Mouse (Mus musculus) forebrain, embryonic 15.5 days (tissue): ENCODE results near the gene Ano8. TPM values are rescaled to one million over a fixed set of nuclear protein-coding genes. Genes with fewer than 3 reads are reported as not detected.

Experiments
- ATAC-seq: fragments of 200-750 bp; cut with Nextera tagmentation; replicated peaks from 2 replicates; pipeline ENCODE4 v1.8.0; 2017; ENCODE audit warnings: mild to moderate bottlenecking, moderate TSS enrichment, moderate library complexity
- H3K27ac ChIP-seq: fragments of 300-500 bp; sonication (generic); replicated peaks from 2 replicates; pipeline ENCODE4 v1.5.1; 2015; ENCODE audit warnings: mild to moderate bottlenecking, inconsistent platforms
- H3K27me3 ChIP-seq: fragments of 300-500 bp; sonication (generic); 2 replicates; pipeline ENCODE4 v1.6.1; 2015; ENCODE audit warnings: inconsistent platforms
- H3K36me3 ChIP-seq: fragments of 300-500 bp; sonication (generic); 2 replicates; pipeline ENCODE4 v1.6.1; 2015; ENCODE audit warnings: mild to moderate bottlenecking, inconsistent platforms
- H3K4me1 ChIP-seq: fragments of 300-500 bp; sonication (generic); 2 replicates; pipeline ENCODE4 v1.6.1; 2015; ENCODE audit warnings: inconsistent platforms
- H3K4me2 ChIP-seq: fragments of 300-500 bp; sonication (generic); replicated peaks from 2 replicates; pipeline ENCODE4 v1.6.1; 2015; ENCODE audit warnings: mild to moderate bottlenecking, inconsistent platforms
- H3K4me3 ChIP-seq: fragments of 300-500 bp; sonication (generic); 2 replicates; pipeline ENCODE4 v1.5.1; 2015; ENCODE audit warnings: mild to moderate bottlenecking, inconsistent platforms
- H3K9ac ChIP-seq: fragments of 300-500 bp; sonication (generic); replicated peaks from 2 replicates; pipeline ENCODE4 v1.6.1; 2015; ENCODE audit warnings: mild to moderate bottlenecking, inconsistent platforms
- H3K9me3 ChIP-seq: fragments of 300-500 bp; sonication (generic); 2 replicates; pipeline ENCODE4 v1.6.1; 2016; ENCODE audit warnings: inconsistent platforms
- WGBS: fragments of 180-500 bp; shearing (Covaris S2); methylation state at CpG from one replicate; pipeline ENCODE4 v1.1.7; 2015; ENCODE audit warnings: mixed read lengths; 5-methylcytosine and 5-hydroxymethylcytosine counted together
- polyA plus RNA-seq: library from polyadenylated mRNA; unstranded; fragments of >200 nt; fragmentation: Nextera tagmentation; extraction: Ambion mirVana; gene quantifications from 2 replicates; pipeline ENCODE4 v1.2.1, GENCODE M21; 2015

Gene Ano8
- polyA plus RNA-seq, 1 experiment from 2014 or later = 9.8 TPM

DNA sequence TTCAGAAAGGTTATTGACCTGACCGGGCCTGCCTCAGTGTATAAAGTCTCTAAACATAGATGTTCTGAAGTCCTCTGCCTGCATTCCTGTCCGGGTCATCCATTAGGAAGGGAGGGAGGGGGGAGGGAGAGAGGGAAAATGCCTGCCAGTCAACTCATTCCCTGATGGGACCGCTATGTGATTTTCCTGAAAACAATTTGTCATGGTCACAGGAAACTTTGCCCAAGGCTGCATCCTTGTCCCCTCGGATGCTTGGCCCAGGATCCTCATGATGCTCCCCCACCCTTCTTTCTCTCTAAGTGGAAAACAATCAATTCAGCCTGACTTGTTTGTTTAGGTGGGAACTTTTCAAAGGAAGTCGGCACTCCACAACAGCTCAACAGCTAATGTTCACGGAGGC is 31.0 kb upstream of the Ano8 start:
- Histone ChIP-seq H3K27me3 (0 out of 2 replicates have a peak, but pooled peaks cover 4% of the 10 kb centered on the region), H3K27ac (no peak overlapping the region), H3K4me2 (no peak overlapping the region), H3K9me3 (no peaks in the 10 kb centered on the region), H3K4me3 (no peak overlapping the region), H3K9ac (no peak overlapping the region), H3K4me1 (peaks cover 4% of the 10 kb centered on the region; the same call in 1 of the 2 replicates), H3K36me3 (no peaks in the 10 kb centered on the region)
- no peak for ATAC-seq
- WGBS = 46% methylated on average over 6 of the region's 6 CpGs

DNA sequence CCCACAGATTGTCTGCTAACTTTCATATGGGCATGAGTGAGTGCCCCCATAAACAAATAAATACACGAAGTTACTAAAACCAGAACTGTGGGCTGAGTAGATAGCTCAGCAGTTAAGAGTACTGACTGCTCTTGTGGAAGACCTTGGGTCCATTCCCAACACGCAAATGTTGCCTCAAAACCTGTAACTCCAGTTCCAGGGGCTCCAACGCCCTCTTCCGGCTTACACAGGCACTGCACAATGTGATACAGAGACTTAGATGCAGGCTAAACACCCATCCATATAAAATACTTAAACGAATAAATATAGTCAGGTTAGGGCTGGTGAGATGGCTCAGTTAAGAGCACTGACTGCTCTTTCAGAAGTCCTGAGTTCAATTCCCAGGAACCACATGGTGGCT is 29.3 kb upstream of the Ano8 start:
- no peak overlapping the region for H3K27ac ChIP-seq
- no peak overlapping the region for H3K4me2 ChIP-seq
- H3K36me3 ChIP-seq = no peaks in the 10 kb centered on the region
- H3K4me3 ChIP-seq = no peak overlapping the region
- WGBS = 75% methylated on average over 5 of the region's 5 CpGs
- no peaks in the 10 kb centered on the region for H3K4me1 ChIP-seq
- peaks cover 10% of the 10 kb centered on the region; the same call in 1 of the 2 replicates for H3K27me3 ChIP-seq
- ATAC-seq = no peak
- H3K9ac ChIP-seq = no peak overlapping the region
- no peaks in the 10 kb centered on the region for H3K9me3 ChIP-seq

DNA sequence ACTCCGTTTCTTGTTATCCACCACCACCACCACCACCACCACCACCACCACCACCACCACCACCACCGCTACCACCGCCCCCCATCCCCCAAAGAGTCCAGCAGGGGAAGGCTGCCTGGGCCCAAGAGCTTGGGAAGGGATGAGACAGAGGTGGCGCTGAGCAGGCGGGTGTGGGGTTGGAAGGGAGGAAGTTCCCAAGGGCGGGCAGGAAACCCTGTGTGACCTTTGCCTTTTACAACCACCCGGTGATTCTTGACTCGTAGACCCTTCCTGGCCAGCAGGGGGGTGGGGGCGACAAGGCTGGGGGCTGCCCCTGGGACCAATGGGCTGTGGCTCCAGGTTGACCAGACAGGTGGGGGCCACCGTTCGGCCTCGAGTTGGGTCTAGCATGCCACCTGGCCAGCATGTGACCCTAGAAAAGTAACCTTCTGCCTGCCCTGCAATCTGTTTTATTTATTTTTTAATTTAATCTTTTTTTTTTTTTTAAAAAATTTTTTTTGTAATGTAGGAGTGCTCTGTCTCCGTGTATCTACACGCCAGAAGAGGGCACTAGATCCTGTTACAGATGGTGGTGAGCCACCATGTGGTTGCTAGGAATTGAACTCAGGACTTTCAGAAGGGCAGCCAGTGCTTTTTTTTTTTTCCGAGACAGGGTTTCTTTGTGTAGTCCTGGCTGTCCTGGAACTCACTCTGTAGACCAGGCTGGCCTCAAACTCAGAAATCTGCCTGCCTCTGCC is 27.4 kb upstream of the Ano8 start:
- H3K4me2 ChIP-seq = no peak overlapping the region
- H3K27ac ChIP-seq = no peak overlapping the region
- peaks cover under 1% of the 10 kb centered on the region; the same call in 1 of the 2 replicates for H3K4me1 ChIP-seq
- no peak overlapping the region for H3K4me3 ChIP-seq
- 78% methylated on average over 15 of the region's 15 CpGs for whole genome bisulfite sequencing
- H3K36me3 ChIP-seq = no peaks in the 10 kb centered on the region
- no peak overlapping the region for H3K9ac ChIP-seq
- H3K9me3 ChIP-seq = no peaks in the 10 kb centered on the region
- peaks cover 25% of the 10 kb centered on the region for H3K27me3 ChIP-seq
- no peak for ATAC-seq

DNA sequence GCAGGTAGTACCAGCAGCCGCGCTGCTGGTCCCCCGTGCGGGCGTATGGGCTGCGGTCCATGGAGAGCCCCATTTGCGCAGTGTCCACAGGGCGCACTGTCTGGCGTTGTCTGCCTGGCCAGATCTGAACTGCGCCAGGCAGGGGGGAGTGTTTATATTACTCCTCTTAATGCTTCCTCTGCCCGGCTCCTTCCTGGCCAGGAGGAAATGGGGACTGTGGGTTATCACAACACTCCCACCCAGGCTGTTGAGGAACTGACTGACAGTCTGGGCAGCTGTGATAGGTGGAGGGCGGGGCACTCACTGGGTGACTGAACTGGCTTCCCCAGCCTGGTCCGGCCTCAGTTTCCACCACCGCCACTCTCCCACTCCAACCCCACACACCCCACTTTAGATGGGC is 25.9 kb upstream of the Ano8 start, which contains the start of gene Plvap:
Gene Plvap, minus strand, starts transcription at position 109 of the 400 bp plus-strand sequence.
- no peak within 1 kb of the TSS for H3K9ac ChIP-seq
- no peaks in the 10 kb centered on the region for H3K36me3 ChIP-seq
- peaks cover 12% of the 10 kb centered on the region for H3K4me1 ChIP-seq
- ATAC-seq = no peak
- H3K27me3 ChIP-seq = peaks cover 41% of the 10 kb centered on the region
- H3K27ac ChIP-seq = no peak within 1 kb of the TSS
- no peaks in the 10 kb centered on the region for H3K9me3 ChIP-seq
- WGBS = 79% methylated on average over 14 of the region's 14 CpGs
- no peak within 1 kb of the TSS for H3K4me2 ChIP-seq
- H3K4me3 ChIP-seq = no peak within 1 kb of the TSS

DNA sequence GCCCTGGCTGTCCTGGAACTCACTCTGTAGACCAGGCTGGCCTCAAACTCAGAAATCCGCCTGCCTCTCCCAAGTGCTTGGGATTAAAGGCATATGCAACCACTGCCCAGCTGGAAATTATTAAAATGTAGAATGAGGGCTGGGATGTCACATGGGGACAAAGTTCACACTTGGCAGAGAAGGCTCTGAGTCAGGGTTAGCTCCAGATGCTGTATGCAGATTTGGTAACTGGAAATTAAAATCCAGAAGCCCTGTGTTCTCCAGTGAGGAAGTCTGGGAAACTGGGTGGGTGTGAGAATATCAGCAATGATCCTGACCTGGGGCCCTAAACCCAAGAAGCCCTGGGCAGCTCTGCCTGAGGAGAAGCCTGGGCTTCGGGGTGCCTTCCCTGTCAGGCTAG is 23.6 kb upstream of the Ano8 start:
- H3K9me3 ChIP-seq = no peaks in the 10 kb centered on the region

DNA sequence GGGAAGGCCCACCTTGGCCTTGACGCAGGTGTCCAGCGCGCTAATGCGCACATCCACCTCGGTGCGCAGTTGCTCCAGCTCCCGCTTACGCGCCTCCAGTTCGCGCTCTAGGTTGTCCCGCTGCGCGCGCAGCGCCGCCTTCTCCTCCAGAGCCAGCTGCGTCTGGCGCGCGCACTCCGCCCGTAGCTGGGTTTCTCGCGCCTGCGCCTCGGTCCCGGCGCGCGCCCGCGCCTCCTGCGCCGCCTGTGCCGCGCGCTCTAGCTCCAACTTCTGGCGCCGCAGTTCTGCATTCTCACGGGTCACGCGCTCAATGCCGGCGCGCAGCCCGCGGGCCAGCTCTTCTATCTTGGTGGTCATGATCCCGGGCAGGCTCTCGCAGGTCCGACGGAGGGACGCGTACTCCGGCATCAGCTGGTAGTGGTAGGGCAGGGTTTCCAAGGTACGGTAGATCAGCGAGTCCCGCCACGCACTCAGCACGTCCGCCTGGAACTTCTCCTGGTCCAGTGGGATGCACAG is 21.9 kb upstream of the Ano8 start:
- no peak overlapping the region for H3K27ac ChIP-seq
- peaks cover 49% of the 10 kb centered on the region for H3K27me3 ChIP-seq
- peaks cover 12% of the 10 kb centered on the region for H3K4me1 ChIP-seq
- ATAC-seq = peak; percentile 76
- peak overlapping the region; percentile 44 for H3K4me3 ChIP-seq
- whole genome bisulfite sequencing = under 1% methylated on average over 61 of the region's 61 CpGs
- peak overlapping the region; percentile 72 for H3K4me2 ChIP-seq
- peak overlapping the region; percentile 47 for H3K9ac ChIP-seq
- no peaks in the 10 kb centered on the region for H3K9me3 ChIP-seq
- H3K36me3 ChIP-seq = no peaks in the 10 kb centered on the region

More for the DNA sequence above, 23.6 kb upstream of the Ano8 start:
- 63% methylated on average over 2 of the region's 2 CpGs for WGBS
- Histone ChIP-seq H3K4me3 (no peak overlapping the region), H3K27ac (no peak overlapping the region), H3K4me1 (peaks cover 12% of the 10 kb centered on the region), H3K27me3 (peaks cover 49% of the 10 kb centered on the region), H3K9ac (no peak overlapping the region), H3K4me2 (no peak overlapping the region), H3K36me3 (no peaks in the 10 kb centered on the region)
- ATAC-seq = no peak

DNA sequence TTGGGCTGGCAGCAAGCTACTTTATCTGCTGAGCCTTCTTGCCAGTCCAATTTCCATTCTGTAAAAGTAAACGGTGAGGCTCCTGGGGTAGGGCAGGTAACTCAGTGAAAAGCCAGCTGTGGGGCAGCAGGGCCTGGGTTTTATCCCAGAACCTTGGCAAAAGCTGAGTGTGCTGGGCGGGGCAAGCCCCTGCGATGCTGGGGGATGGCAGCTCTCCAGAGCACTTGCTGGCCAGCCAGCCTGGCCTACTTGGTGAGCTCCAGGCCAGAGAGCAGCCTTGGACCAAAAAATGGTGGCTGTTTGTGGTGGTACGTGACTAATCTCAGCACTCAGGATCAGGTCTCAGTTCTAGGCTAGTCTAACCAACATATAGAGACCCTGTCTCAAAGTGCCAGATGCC is 20.2 kb upstream of the Ano8 start:
- no peak overlapping the region for H3K4me3 ChIP-seq
- peaks cover 12% of the 10 kb centered on the region for H3K4me1 ChIP-seq
- peaks cover 44% of the 10 kb centered on the region for H3K27me3 ChIP-seq
- 83% methylated on average over 4 of the region's 4 CpGs for WGBS
- no peak overlapping the region for H3K27ac ChIP-seq
- no peaks in the 10 kb centered on the region for H3K36me3 ChIP-seq
- H3K9me3 ChIP-seq = no peaks in the 10 kb centered on the region
- H3K9ac ChIP-seq = no peak overlapping the region
- ATAC-seq = no peak
- no peak overlapping the region for H3K4me2 ChIP-seq

DNA sequence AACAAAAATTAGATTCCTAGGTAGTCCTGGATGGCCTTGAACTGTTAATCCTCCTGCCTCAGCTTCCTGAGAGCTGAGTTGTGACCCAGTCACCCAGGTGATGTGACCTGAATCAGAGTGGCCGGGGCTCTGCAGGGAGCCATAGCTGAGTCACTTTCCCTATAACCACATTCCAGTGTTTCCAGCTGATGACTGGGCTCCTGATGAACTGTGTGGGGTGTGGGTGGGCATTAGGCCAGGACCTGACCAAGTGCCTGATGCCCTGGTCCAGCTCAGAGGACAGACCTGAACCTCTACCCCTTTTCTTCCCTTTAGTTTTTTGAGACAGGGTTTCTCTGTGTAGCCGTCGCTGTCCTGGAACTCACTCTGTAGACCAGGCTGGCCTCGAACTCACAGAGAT is 19.6 kb upstream of the Ano8 start:
- WGBS = 93% methylated on average over 4 of the region's 4 CpGs
- Histone ChIP-seq H3K27me3 (peaks cover 42% of the 10 kb centered on the region), H3K27ac (no peak overlapping the region), H3K4me3 (no peak overlapping the region), H3K4me2 (no peak overlapping the region), H3K36me3 (no peaks in the 10 kb centered on the region), H3K9ac (no peak overlapping the region), H3K9me3 (no peaks in the 10 kb centered on the region), H3K4me1 (peaks cover 12% of the 10 kb centered on the region)
- ATAC-seq = no peak

DNA sequence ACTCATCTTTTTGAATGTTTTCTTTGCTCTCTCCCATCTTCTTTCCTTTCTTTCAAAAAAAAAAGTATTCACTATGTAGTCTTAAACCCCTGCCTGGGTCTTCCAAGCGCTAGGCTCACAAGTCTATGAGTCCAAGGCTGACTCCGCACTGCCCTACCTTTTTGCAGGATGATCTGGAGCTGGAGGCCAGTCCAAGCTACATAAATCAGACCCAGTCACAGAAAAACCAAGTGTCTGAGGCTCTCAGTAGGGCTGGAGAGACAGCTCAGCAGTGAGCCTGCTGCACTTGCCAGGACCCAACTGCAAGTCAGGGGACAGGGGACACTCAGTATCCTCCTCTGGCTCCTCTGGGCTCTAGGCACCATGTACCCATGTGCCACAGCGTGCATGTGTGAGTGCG is 18.6 kb upstream of the Ano8 start:
- Histone ChIP-seq H3K4me1 (peaks cover 12% of the 10 kb centered on the region), H3K36me3 (no peaks in the 10 kb centered on the region), H3K4me2 (no peak overlapping the region), H3K27ac (no peak overlapping the region), H3K4me3 (no peak overlapping the region), H3K9me3 (no peaks in the 10 kb centered on the region), H3K27me3 (peaks cover 34% of the 10 kb centered on the region), H3K9ac (no peak overlapping the region)
- no peak for ATAC-seq
- 91% methylated on average over 4 of the region's 4 CpGs for WGBS

DNA sequence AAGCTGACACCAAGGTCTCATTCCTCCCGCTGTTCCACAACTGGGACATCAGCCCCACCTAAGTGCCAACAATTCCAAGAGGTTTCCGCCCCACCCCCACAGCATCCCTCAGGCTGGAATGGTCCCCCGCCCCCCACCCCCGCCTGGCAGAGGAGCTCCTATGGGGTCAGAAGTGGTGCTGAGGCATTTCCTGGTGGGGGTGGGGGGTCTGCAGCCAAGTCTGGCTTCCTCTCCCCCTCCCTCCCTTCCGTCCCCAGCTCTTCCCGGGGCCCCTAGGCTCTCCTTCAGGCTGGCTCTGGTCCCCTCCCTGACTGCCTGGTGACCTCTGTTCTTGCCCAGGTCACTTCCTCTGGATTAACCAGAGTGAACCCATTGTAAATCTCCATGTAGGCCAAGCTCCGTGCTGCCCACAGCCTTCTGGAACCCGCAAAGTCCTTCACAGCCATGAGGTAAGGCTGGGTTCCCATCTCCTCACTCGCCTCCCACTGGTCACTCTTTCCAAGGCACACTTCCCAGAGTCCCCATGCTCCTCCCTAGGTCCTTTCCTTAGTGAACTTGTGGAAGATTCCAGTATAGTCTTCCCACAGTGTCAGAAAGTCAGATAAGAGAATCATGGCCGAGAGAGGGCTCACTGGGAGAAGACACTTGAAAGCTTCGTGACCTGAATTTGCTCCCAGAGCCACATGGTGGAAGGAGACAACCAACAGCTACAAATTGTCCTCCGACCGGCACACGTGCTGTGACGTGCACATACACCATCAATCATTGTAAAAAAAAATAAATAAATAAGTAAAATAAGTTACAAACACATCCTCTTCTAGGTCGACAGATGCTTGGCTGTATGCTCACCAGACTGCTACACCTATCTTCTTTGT is 13.3 kb upstream of the Ano8 start:
- Histone ChIP-seq H3K9ac (no peak overlapping the region), H3K27ac (no peak overlapping the region), H3K27me3 (no peaks in the 10 kb centered on the region), H3K9me3 (no peaks in the 10 kb centered on the region), H3K4me1 (peaks cover 8% of the 10 kb centered on the region; the same call in 1 of the 2 replicates), H3K36me3 (0 out of 2 replicates have a peak, but pooled peaks cover 2% of the 10 kb centered on the region), H3K4me2 (no peak overlapping the region), H3K4me3 (no peak overlapping the region)
- no peak for ATAC-seq
- WGBS = 50% methylated on average over 16 of the region's 16 CpGs

DNA sequence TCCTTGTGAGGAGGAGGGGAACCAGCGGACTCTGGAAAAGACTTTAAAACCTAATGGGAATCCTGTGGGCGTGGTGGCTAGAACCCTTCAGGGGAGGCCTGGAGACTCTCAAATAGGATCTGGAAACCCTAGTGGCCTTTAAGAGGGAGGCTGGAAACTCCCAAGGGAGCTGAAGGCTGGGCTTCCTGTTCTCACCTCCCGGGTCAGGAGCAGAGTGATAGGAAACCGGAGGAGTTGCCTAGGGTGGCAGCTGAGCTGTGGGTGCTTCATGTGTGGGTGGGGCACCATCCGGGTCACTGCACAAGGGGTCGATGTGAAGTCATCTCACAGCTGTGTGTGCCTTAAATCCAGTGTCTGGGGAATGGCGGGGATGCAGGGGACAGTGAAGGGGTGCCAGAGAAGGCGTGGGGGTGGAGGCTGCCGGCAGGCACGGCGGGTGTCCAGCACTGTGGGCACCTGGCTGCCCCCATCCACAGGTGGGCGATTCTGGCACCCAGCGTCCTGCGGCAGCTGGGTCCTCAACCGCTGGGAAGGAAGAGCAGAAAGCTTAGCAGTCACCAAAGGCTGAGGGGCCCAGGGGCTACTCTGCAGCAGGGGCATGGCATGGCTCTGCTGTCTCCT is 12.2 kb upstream of the Ano8 start:
- Histone ChIP-seq H3K9ac (no peak overlapping the region), H3K27ac (no peak overlapping the region), H3K27me3 (no peaks in the 10 kb centered on the region), H3K4me3 (no peak overlapping the region), H3K36me3 (0 out of 2 replicates have a peak, but pooled peaks cover 3% of the 10 kb centered on the region), H3K4me2 (no peak overlapping the region), H3K9me3 (no peaks in the 10 kb centered on the region), H3K4me1 (peaks cover 8% of the 10 kb centered on the region; the same call in 1 of the 2 replicates)
- no peak for ATAC-seq
- 30% methylated on average over 15 of the region's 15 CpGs for WGBS
